Mouse (Mus musculus): ENCODE measurements around the gene Grm8. TPM values are rescaled to one million over a fixed set of nuclear protein-coding genes. Genes with fewer than 3 reads are reported as not detected.

Grm8 gene
- total and polyA plus RNA-seq, 3 experiments = 0.42 to 0.52 TPM; not detected in 1

- DNase-seq (ENCODE audit: low read depth, low spot score) = no peak
- Histone ChIP-seq H3K9ac (ENCODE audit: control insufficient read depth, low read depth, low read length, poor library complexity, severe bottlenecking) (no peak overlapping the region), H3K4me1 (ENCODE audit: control insufficient read depth in 1 of 2, insufficient read depth in 2 of 2, low read length in 2 of 2) (no peaks in the 10 kb centered on the region), H3K9me3 (replicated peaks; ENCODE audit: insufficient read depth, low read length) (no peaks in the 10 kb centered on the region), H3K36me3 (ENCODE audit: control insufficient read depth in 1 of 2, insufficient read depth in 2 of 2, low read length in 2 of 2) (no peaks in the 10 kb centered on the region), H3K27me3 (ENCODE audit: control insufficient read depth in 1 of 2, insufficient read depth in 2 of 2, low read length in 2 of 2) (no peaks in the 10 kb centered on the region; a peak in 1 of 4 replicates), H3K4me3 (ENCODE audit: control insufficient read depth in 1 of 2, insufficient read depth in 1 of 2, low read depth in 2 of 2, low read length in 2 of 2) (no peak overlapping the region), H3K27ac (ENCODE audit: control insufficient read depth, low read depth, low read length) (no peak overlapping the region), H3K79me2 (ENCODE audit: control insufficient read depth, insufficient read depth, low read length, poor library complexity) (no peaks in the 10 kb centered on the region)
- TF ChIP-seq CHD2 (IDR thresholded peaks at IDR 0.05; ENCODE audit: low read length) = no peak
- no peak for TF ChIP-seq SMC3 (IDR thresholded peaks at IDR 0.05; ENCODE audit: low read depth, low read length)
- TF ChIP-seq USF2 (IDR thresholded peaks at IDR 0.05; ENCODE audit: borderline replicate concordance in 1 of 2, insufficient read depth in 1 of 2, low read depth in 1 of 2, low read length in 2 of 2) = no peak
- TF ChIP-seq SIN3A (IDR thresholded peaks at IDR 0.05; ENCODE audit: low read length) = no peak
- TF ChIP-seq ELF1 (IDR thresholded peaks at IDR 0.05; ENCODE audit: low read depth, low read length) = no peak
- no peak for TF ChIP-seq RAD21 (IDR thresholded peaks at IDR 0.05; ENCODE audit: low read depth, low read length)
- TF ChIP-seq MAFK (IDR thresholded peaks at IDR 0.05; ENCODE audit: borderline replicate concordance, low read depth, low read length) = no peak
- no peak for TF ChIP-seq ETS1 (IDR thresholded peaks at IDR 0.05; ENCODE audit: low read depth, low read length)
- no peak for TF ChIP-seq TAL1 (IDR thresholded peaks at IDR 0.05; ENCODE audit: low read length)
- no peak for TF ChIP-seq ZC3H11A (IDR thresholded peaks at IDR 0.05; ENCODE audit: low read depth, low read length)
- no peak for TF ChIP-seq MAZ (IDR thresholded peaks at IDR 0.05; ENCODE audit: low read depth, low read length)
- no peak for TF ChIP-seq BHLHE40 (IDR thresholded peaks at IDR 0.05; ENCODE audit: borderline replicate concordance, low read depth, low read length)
- no peak for TF ChIP-seq ZKSCAN1 (IDR thresholded peaks at IDR 0.05; ENCODE audit: low read depth, low read length)
- no peak for TF ChIP-seq TBP (IDR thresholded peaks at IDR 0.05; ENCODE audit: low read depth, low read length)
- no peak for TF ChIP-seq ZMIZ1 (IDR thresholded peaks at IDR 0.05; ENCODE audit: low read depth, low read length)
- TF ChIP-seq NRF1 (IDR thresholded peaks at IDR 0.05; ENCODE audit: insufficient read depth, low read depth, low read length, poor library complexity, severe bottlenecking) = no peak
- no peak for TF ChIP-seq NELFE (IDR thresholded peaks at IDR 0.05; ENCODE audit: low read depth, low read length)
- no peak for TF ChIP-seq MXI1 (IDR thresholded peaks at IDR 0.05; ENCODE audit: low read depth, low read length)
Observed at GRCm38 (mm10) chr6:28100001-28100400, 35.0 kb downstream of the Grm8 start.

- Histone ChIP-seq H3K79me2 (ENCODE audit: control insufficient read depth, insufficient read depth, low read length, poor library complexity) (no peaks in the 10 kb centered on the region), H3K9me3 (replicated peaks; ENCODE audit: insufficient read depth, low read length) (no peaks in the 10 kb centered on the region), H3K27me3 (ENCODE audit: control insufficient read depth in 1 of 2, insufficient read depth in 2 of 2, low read length in 2 of 2) (0 out of 4 replicates have a peak, but pooled peaks cover 0 to 1% of the 10 kb centered on the region in 2 experiments), H3K36me3 (ENCODE audit: control insufficient read depth in 1 of 2, insufficient read depth in 2 of 2, low read length in 2 of 2) (no peaks in the 10 kb centered on the region), H3K9ac (ENCODE audit: control insufficient read depth, low read depth, low read length, poor library complexity, severe bottlenecking) (no peak overlapping the region), H3K4me1 (ENCODE audit: control insufficient read depth in 1 of 2, insufficient read depth in 2 of 2, low read length in 2 of 2) (no peaks in the 10 kb centered on the region), H3K27ac (ENCODE audit: control insufficient read depth, low read depth, low read length) (no peak overlapping the region), H3K4me3 (ENCODE audit: control insufficient read depth in 1 of 2, insufficient read depth in 1 of 2, low read depth in 2 of 2, low read length in 2 of 2) (no peak overlapping the region)
- no peak for TF ChIP-seq CHD1 (IDR thresholded peaks at IDR 0.05; ENCODE audit: low read depth, low read length)
- TF ChIP-seq POLR2AphosphoS5 (IDR thresholded peaks at IDR 0.05; ENCODE audit: borderline replicate concordance, low read depth, low read length) = no peak
- TF ChIP-seq KAT2A (conservative IDR thresholded peaks at IDR 0.05; ENCODE audit: low read depth, low read length) = no peak
- TF ChIP-seq ELF1 (IDR thresholded peaks at IDR 0.05; ENCODE audit: low read depth, low read length) = no peak
- no peak for TF ChIP-seq MYC (IDR thresholded peaks at IDR 0.05; ENCODE audit: low read depth, low read length)
- TF ChIP-seq TCF12 (IDR thresholded peaks at IDR 0.05; ENCODE audit: low read depth, low read length) = no peak
- TF ChIP-seq CHD2 (IDR thresholded peaks at IDR 0.05; ENCODE audit: low read length) = no peak
- TF ChIP-seq RAD21 (IDR thresholded peaks at IDR 0.05; ENCODE audit: low read depth, low read length) = no peak
- TF ChIP-seq GATA1 (IDR thresholded peaks at IDR 0.05; ENCODE audit: low read depth, low read length) = no peak
- TF ChIP-seq POLR2A (IDR thresholded peaks at IDR 0.05; ENCODE audit: control insufficient read depth in 1 of 2, insufficient read depth in 1 of 2, low read depth in 1 of 2, low read length in 2 of 2, poor library complexity in 1 of 2) = no peak
- TF ChIP-seq JUND (IDR thresholded peaks at IDR 0.05; ENCODE audit: low read depth, low read length) = no peak
- TF ChIP-seq BHLHE40 (IDR thresholded peaks at IDR 0.05; ENCODE audit: borderline replicate concordance, low read depth, low read length) = no peak
- TF ChIP-seq TAL1 (IDR thresholded peaks at IDR 0.05; ENCODE audit: low read length) = no peak
- no peak for TF ChIP-seq MAFK (IDR thresholded peaks at IDR 0.05; ENCODE audit: borderline replicate concordance, low read depth, low read length)
- no peak for TF ChIP-seq USF2 (IDR thresholded peaks at IDR 0.05; ENCODE audit: borderline replicate concordance in 1 of 2, insufficient read depth in 1 of 2, low read depth in 1 of 2, low read length in 2 of 2)
- DNase-seq (ENCODE audit: low read depth, low spot score) = no peak
Observed at GRCm38 (mm10) chr6:28092511-28092910, 42.5 kb downstream of the Grm8 start.

Data from MEL (cell line).